Mouse (Mus musculus): ENCODE results near the gene Tmem200a.

Tmem200a gene

DNA sequence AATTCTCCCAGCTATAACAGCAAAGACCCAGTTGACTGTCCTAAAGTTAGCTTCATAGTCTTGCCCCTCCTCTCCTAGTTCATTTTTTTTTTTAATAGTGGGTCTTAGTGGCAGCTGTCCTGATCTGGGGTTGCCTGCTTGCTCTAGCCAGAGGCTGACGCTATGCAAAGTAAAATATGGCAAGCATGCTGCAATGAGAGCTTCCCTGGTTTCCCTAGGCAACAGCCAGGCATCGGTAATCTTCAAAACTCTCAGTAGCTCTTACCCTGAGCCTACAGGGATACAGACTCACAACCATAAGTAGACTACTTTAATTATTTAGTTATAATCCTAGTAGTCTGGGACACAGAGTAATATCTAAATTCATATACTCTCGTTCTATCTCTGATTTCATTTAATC lies 202.0 kb downstream of the Tmem200a start:
- no peak for DNase-seq

DNA sequence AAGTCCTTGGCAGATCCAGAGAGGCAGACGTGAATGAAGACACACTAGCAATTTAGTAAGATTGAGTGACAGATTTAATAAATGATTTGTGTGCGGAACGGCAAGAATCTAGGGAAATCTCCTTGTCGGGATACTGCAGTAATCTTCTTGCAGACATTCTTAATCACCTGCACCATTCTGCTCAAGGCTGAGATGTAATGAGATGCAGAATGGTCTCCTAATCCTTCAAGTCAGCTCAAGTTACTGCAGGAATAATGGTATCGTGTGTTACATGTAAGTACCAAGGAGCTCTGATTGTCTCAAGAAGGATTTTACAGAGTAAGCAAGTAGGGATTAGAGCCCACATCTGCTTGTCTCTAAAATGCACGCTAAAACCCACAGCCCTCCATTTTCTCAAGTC lies 210.1 kb downstream of the Tmem200a start:
- no peak for DNase-seq

Measured in kidney, postnatal 14 days (tissue).